Mouse (Mus musculus): ENCODE data around the gene 9030624G23Rik. TPM values are rescaled to one million over a fixed set of nuclear protein-coding genes. Genes with fewer than 3 reads are reported as not detected.
"Not testable (repeated sequence)": the region's sequence is repeated elsewhere in the genome, so short reads cannot be mapped to it uniquely, and the experiment has no call there.

The 9030624G23Rik gene
- 0.49 and 0.84 TPM in 2 replicates for polyA plus RNA-seq (2016; fragmentation: Nextera tagmentation; extraction: Ambion mirVana)

GRCm38 (mm10) chr12:24097108-24097520 is at the start of gene 9030624G23Rik:
Gene 9030624G23Rik, minus strand, starts transcription at chr12:24097246.
- not testable (repeated sequence) for H3K27ac ChIP-seq; H3K9me3 ChIP-seq (replicated peaks); H3K4me1 ChIP-seq; H3K9ac ChIP-seq; ATAC-seq; H3K27me3 ChIP-seq (replicated peaks); H3K36me3 ChIP-seq
- WGBS (ENCODE audit: insufficient replicate concordance), result 2% methylated on average over 38 of the region's 39 CpGs
- peak within 1 kb of the TSS; percentile 51 for H3K4me3 ChIP-seq
- peak within 1 kb of the TSS; percentile 58 for H3K4me2 ChIP-seq

- not testable (repeated sequence) for H3K4me1 ChIP-seq; H3K4me3 ChIP-seq; H3K9me3 ChIP-seq (replicated peaks); H3K4me2 ChIP-seq; H3K9ac ChIP-seq; H3K36me3 ChIP-seq; ATAC-seq; H3K27ac ChIP-seq; H3K27me3 ChIP-seq (replicated peaks)
- WGBS (ENCODE audit: insufficient replicate concordance), result 91% methylated on average over 2 of the region's 5 CpGs
Observed at GRCm38 (mm10) chr12:24083096-24083495, 13.9 kb downstream of the 9030624G23Rik start.
